Mouse (Mus musculus): Measurements from ENCODE around the gene Ints5.
"Not testable (repeated sequence)": the region's sequence is repeated elsewhere in the genome, so short reads cannot be mapped to it uniquely, and the experiment has no call there.

Ints5 gene

DNA sequence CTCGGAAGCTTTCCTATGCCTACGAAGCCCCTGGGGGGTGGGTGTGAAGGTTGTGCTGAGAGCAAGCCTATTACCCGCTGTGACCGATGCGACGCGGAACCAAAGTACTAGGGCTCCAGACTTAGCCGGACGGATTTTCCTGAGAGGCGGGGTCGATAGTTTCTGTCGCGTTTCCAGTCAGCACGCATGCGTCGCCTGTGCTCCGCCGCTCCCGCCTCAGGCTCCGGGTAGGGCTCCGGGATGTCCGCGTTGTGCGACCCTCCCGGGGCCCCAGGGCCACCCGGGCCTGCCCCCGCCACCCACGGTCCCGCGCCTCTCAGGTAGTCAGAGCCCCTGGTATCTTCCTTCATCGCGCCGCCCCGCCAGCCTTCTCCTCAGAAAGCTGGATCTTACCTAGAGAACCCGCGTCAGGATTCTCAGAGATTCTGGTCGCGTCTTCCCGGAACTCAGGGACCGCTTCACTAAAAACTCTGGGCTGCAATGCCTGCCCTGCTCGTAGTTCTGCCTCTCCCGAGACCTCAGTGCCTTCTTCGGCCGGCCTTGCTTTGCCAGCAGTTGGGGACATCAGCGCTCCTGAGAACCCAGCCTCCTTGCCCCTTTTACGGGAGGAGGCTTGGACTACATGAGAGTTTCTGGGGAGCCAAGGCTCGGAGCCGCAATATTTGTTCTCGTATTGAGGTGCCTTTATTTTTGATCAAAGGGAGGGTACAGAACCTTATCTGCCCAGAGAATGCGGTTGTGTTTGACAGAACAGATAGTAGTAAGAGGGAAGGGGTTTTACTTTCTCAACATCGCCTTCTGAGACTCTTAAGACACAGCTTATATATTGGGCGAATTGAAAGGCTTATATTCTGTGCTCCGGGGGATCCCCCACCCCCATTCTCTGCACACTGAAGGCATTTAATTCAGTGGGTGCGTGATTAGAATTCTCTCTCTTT is at the start of gene Ints5:
Ints5 (plus strand) TSS at position 177 of the 938 bp plus-strand sequence.
- in situ Hi-C loops (cut with MboI, MseI): loop anchor here (25.0 kb wide), 1 partner anchor 1094 kb away; the partner anchor contains the start of gene Fth1

- in situ Hi-C loops (cut with MboI, MseI): loop anchor here (5.0 to 25.0 kb wide), 2 partner anchors 257 to 268 kb away; partner anchors contain the start of gene Slc22a8
Measured at GRCm38 (mm10) chr19:8844371-8845129, 48.3 kb upstream of the Ints5 start.

- in situ Hi-C loops (cut with MboI, MseI): loop anchor here (5.0 to 25.0 kb wide), 2 partner anchors 261 to 264 kb away; partner anchors contain the start of gene Slc22a8
Measured at GRCm38 (mm10) chr19:8848356-8848755, 44.4 kb upstream of the Ints5 start.

DNA sequence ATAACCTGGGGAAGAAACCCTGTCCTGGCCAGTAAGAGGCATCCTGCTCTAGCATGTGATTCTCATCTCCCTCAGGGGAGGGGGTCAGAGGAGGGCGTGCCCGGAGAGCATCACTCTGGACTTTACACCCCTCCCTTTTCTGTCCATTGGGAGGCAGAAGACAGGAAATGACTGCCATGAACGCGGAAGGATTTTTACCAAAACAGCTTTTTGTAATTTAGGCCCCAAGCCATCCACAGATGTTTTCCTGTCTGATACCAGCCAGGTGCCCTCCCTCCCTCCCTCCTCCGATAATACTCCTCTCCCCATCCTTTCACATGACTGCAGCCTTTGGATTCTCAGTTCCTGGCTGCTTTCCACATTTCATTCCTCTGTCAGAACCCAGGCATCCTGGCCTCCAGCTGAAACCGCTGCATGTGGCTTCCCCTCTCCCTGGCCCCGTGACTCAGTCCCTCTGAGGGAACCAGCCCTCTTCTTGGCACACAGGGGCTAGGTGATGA is 42.4 kb upstream of the Ints5 start, which contains the start of gene Lrrn4cl:
Lrrn4cl (plus strand) TSS at position 367 of the 500 bp plus-strand sequence.
- in situ Hi-C loops (cut with MboI, MseI): no loop called here

GRCm38 (mm10) chr19:8851639-8852038 is 41.2 kb upstream of the Ints5 start:
- in situ Hi-C loops (cut with MboI, MseI): no loop called here

DNA sequence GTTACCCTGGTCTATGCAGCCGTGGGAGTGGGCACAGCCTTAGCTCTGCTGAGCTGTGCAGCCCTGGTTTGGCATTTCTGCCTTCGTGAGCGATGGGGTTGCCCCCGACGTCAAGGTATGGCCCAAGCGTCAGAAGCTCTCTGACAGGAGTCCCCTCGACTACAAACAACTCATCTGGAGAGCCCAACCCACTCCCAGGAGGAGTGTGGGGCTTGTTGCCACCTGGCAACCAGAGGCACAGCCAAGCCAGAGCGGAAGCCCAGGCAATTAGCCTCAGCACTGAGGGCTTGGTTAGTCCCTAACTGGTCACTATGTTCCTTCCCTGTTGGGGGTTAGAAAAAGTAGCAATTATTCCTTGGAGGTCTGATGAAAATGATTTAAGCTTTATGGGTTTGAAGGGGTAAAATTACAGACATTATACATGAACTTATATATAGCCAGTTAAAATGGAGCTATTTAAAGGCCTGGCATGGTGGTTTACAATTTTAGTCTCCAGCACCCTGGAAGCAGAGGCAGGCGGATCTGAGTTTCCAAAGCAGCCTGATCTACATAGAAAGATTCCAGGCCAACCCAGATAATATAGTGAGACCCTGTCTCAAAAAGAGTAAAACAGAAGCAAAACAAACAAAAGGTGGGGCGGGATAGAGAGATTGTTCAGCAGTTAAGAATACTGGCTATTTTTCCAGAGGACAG is 40.4 kb upstream of the Ints5 start:
- in situ Hi-C loops (cut with MboI, MseI): no loop called here

GRCm38 (mm10) chr19:8853117-8853516 is 39.7 kb upstream of the Ints5 start:
- in situ Hi-C loops (cut with MboI, MseI): no loop called here

- in situ Hi-C loops (cut with MboI, MseI): no loop called here
Measured at GRCm38 (mm10) chr19:8857689-8858088, 35.1 kb upstream of the Ints5 start.

DNA sequence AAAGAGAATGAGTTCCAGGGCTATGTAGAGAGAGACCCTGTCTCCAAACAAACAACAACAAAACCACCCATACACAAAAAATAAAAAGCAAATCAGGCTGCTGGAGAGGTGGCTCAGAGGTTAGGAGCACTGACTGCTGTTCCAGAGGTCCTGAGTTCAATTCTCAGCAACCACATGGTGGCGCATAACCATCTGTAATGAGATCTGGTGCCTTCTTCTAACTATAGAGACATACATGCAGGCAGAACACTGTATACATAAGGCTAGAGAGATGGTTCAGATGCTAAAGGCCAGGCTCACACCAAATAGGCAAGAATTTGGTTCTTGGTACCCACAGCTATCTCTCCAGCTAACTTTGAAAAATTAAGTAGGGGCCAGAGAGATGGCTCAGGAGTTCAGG is 33.8 kb upstream of the Ints5 start:
- in situ Hi-C loops (cut with MboI, MseI): no loop called here

GRCm38 (mm10) chr19:8864265-8864664 is 28.5 kb upstream of the Ints5 start:
- in situ Hi-C loops (cut with MboI, MseI): no loop called here

- in situ Hi-C loops (cut with MboI, MseI): not testable (repeated sequence)
Measured at GRCm38 (mm10) chr19:8870381-8870780, 22.4 kb upstream of the Ints5 start.

DNA sequence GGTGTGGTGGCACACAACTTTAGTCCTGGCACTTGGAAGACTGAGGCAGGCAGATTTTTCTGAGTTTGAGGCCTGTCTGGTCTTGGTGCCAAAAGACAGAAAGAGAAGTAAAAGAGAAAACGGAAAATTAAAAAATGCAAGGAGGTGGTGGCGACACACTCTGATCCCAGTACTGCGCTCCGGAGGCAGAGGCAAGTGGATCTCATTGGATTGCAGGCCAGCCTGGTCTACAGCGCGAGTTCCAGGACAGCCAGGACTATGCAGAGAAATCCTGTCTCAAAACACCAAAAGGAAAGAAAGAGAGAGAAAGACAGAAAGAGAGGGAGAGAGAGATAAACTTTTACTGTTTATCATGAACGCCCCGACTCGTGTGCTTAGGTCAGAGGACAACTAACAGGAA is 22.0 kb upstream of the Ints5 start:
- in situ Hi-C loops (cut with MboI, MseI): no loop called here

- in situ Hi-C loops (cut with MboI, MseI): no loop called here
Measured at GRCm38 (mm10) chr19:8871267-8872186, 21.3 kb upstream of the Ints5 start, which contains the start of gene Ubxn1. Ubxn1 (plus strand) TSS chr19:8871496.

DNA sequence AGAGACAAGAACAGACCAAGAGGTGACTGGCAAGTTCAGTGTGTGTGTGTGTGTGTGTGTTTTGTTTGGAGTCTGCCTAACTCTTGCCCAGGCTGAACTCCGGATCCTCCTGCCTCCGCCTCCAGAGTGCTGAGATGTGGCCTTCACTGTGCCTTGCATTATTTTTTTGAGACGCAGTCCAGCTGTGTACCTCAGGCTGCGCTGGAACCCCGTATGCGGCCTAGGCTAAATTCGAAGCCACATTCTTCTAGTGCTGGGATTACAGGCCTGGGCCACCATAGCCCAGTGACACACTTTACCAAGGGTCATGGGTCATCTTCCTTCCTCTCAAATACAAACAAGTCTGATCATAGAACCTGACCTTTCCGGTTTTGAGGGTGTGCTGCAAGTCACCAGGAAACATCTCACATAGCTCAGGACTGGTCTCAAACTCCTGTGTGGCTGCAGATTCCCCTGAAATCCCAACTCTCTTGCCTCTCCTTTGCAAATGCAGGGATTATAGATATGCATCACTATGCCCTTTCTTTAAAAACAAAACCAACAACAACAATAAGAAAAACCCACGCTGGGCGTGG is 20.5 kb upstream of the Ints5 start:
- in situ Hi-C loops (cut with MboI, MseI): no loop called here

- in situ Hi-C loops (cut with MboI, MseI): loop anchor here (25.0 kb wide), 1 partner anchor 1112 kb away; the partner anchor contains the start of gene Fth1
Measured at GRCm38 (mm10) chr19:8875031-8875430, 17.8 kb upstream of the Ints5 start.

DNA sequence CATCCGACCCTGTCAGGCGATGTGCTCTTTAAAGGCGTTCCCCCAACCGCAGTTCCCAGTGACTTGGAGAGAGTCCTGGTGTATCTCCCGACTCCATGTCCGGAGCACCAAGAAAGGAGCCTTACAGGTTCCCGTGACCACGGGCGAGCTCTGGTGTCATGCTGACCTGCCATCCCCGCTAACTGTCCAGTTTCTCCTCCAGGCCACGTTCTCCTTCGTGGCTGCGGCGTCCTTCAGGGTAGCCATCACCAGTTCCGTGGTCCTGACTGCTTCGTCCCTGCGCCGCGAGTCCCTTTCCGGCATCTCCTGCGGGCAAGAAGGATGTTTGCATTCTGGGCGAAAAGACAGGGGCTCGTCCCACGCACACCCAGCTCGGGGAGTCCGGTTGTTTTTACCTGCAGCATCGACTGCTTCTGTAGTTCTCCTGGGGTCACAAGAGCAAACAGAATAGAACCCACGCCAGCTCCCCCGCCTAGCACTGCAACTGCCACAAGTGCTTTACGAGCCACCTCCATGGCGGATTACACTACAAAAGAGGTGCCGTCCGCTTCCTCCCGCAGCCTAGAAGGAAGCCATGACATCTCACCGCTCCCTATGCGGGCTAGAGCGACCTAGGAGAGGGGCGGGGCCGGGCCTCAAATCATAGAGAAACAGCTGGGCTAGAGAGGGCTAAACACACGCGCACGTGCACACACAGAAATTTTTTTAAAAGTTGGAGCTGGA is 12.3 kb upstream of the Ints5 start, which contains the start of gene Uqcc3:
Uqcc3 (minus strand) TSS at position 613 of the 723 bp plus-strand sequence.
- in situ Hi-C loops (cut with MboI, MseI): loop anchor here (25.0 kb wide), 1 partner anchor 1107 kb away; the partner anchor contains the start of gene Fth1

- in situ Hi-C loops (cut with MboI, MseI): loop anchor here (25.0 kb wide), 1 partner anchor 1106 kb away; the partner anchor contains the start of gene Fth1
Measured at GRCm38 (mm10) chr19:8881034-8881392, 11.8 kb upstream of the Ints5 start.

DNA sequence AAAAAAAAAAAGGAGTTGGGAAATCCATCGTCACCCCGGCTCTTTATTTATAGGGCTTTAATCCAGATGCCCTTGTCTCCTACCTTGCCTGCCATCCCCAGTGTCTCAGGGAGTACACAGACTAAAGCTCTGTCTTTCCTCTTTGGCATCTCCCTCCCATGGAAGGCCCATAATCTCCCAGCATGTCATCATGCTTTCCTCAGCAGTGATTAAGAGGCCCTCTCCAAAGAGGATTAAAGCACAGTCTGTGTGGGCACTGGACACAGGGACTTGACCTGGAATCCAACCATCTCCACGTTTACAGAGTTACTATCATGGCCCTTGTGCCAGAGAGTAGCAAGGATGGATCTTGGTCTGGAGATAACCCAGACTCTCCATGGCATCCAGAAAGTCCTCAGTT is 9.2 kb upstream of the Ints5 start, which contains the start of the genes Lbhd1 and Gm49403:
Lbhd1 (plus strand) TSS at position 117 of the 400 bp plus-strand sequence.
Gm49403 (plus strand) TSS at position 315 of the 400 bp plus-strand sequence.
- in situ Hi-C loops (cut with MboI, MseI): loop anchor here (25.0 kb wide), 1 partner anchor 1104 kb away; the partner anchor contains the start of gene Fth1

All from regulatory T cell (primary cell).